Mouse (Mus musculus) cortical plate, adult 2 months (tissue): ENCODE measurements around the gene Gm11034. TPM values are rescaled to one million over a fixed set of nuclear protein-coding genes. Genes with fewer than 3 reads are reported as not detected.
A peak's percentile ranks its signal among the peaks of the same experiment; 100 is the strongest.

Source experiments
- H3K27ac ChIP-seq: fragments of 200-500 bp; 2 replicates; pipeline ENCODE4 v1.5.1; 2012; ENCODE audit warnings: low read length, control low read depth, inconsistent platforms; ENCODE audit not compliant: insufficient read depth
- H3K4me1 ChIP-seq: fragments of 200-500 bp; 2 replicates; pipeline ENCODE4 v1.6.1; 2011; ENCODE audit warnings: low read length; ENCODE audit not compliant: control insufficient read depth, insufficient read depth
- H3K4me3 ChIP-seq: fragments of 200-500 bp; 2 replicates; pipeline ENCODE4 v1.5.1; 2011; ENCODE audit warnings: mild to moderate bottlenecking, low read length, control low read depth; ENCODE audit not compliant: insufficient read depth
- CTCF ChIP-seq: fragments of 200-500 bp; IDR thresholded peaks from 2 replicates; pipeline ENCODE4 v1.5.1; 2011; ENCODE audit warnings: mild to moderate bottlenecking, control low read depth, low read length; ENCODE audit not compliant: insufficient read depth; ENCODE audit errors: extremely low read depth
- POLR2A ChIP-seq: fragments of 200-500 bp; IDR thresholded peaks from 2 replicates; pipeline ENCODE4 v1.6.1; 2011; ENCODE audit warnings: mild to moderate bottlenecking, low read length, control low read depth; ENCODE audit not compliant: insufficient read depth; ENCODE audit errors: extremely low read depth
- polyA plus RNA-seq: library from polyadenylated mRNA; depleted of rRNA; stranded (reverse); fragments of >200 nt; gene quantifications from 2 replicates; pipeline ENCODE4 v1.2.3, GENCODE M21; 2012

Gene Gm11034
- polyA plus RNA-seq, 1 experiment, result not detected

DNA sequence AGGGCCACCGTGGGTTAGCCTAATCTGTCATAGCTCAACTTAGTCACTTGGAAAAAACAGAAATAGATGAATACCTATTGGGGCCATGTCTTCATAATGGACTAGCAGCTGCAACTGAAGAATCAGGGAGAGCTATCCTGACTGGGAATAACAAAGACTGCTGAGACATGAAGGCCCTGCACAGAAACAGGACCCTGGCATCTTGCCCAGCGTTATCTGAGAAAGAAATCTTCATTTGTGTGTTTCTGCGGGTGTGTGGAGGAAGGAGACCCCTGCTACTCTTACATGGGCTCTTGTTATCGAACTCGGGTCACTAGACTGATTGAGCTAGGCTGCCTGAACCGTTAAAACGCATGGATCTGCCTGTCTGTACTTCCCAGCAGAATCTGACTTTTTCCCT is 27.5 kb upstream of the Gm11034 start:
- no peak for TF ChIP-seq POLR2A
- TF ChIP-seq CTCF, result no peak
- no peak overlapping the region for H3K27ac ChIP-seq
- H3K4me3 ChIP-seq, result peak overlapping the region; percentile 80
- peaks cover 6% of the 10 kb centered on the region; the same call in 1 of the 2 replicates for H3K4me1 ChIP-seq

DNA sequence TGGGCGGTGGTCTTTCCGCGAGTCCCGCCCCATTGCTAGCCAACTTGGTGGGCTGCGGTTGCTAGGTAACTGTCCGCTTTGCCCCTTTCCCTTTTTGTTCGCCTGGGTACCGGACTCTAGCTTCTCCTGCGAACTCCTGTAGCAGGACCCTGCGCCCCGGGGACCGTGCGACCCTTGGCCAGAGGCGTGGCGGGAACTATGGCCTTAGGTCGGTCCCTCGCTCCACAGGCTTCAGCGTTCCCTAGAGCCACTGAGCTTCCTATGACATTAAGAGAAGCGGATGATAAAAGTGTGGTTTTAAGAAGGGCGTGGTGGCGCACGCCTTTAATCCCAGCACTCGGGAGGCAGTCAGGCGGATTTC is 26.9 kb upstream of the Gm11034 start:
- TF ChIP-seq POLR2A, result 0 out of 2 replicates have a peak, but pooled peaks have one; percentile 2
- TF ChIP-seq CTCF, result no peak
- H3K4me1 ChIP-seq, result peaks cover 6% of the 10 kb centered on the region; the same call in 1 of the 2 replicates
- H3K27ac ChIP-seq, result peak overlapping the region; percentile 86
- H3K4me3 ChIP-seq, result peak overlapping the region; percentile 80

DNA sequence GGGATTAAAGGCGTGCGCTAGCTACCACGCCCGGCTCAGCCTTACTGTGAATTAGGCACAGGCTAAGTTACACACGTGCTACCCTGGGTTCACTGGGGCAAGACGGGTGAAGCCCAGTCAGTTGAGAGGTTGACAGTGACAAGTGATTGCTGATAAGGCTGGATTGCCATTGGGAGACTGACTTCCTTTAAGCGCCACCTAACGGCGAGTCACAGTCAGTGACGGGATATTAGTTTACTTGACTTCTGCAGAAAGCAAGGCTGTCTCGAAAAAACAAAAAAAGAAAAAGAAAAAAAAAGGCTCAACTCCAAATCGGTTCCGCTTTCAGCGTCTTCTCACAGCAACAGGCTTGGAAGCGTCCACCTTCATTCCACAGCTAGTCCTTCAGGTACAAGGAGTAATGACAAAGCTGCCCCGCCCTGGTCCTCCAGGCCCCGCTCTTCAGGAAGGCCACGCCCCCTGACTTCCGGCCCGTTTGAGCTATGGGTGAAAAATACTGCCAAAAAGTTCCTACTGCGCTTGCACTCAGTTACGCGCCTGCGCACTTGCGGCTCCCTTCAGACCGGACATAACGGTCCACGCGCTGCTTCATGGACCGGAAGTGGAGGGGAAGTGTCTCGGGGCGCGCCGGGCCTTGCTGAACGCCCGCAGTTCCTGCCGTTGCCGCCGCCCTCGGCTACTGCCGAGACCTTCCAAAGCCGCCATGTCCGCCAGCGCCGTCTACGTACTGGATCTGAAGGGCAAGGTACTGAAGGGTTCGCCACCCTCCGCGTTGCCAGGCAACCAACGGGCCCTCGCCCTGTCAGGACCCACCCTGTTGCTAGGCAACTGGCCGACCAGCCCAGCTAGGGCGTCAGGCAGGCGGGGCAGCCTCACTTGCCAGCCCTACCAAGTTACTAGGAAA is 26.3 kb upstream of the Gm11034 start, which contains the start of gene Ap1m1:
Ap1m1 (plus strand) TSS at position 520 of the 904 bp plus-strand sequence.
- peak within 1 kb of the TSS; percentile 86 for H3K27ac ChIP-seq
- TF ChIP-seq POLR2A (no peak; the same call in 1 of the 2 replicates), CTCF (peak; percentile 77)
- H3K4me3 ChIP-seq, result peak within 1 kb of the TSS; percentile 80
- H3K4me1 ChIP-seq, result peaks cover 6% of the 10 kb centered on the region; the same call in 1 of the 2 replicates

DNA sequence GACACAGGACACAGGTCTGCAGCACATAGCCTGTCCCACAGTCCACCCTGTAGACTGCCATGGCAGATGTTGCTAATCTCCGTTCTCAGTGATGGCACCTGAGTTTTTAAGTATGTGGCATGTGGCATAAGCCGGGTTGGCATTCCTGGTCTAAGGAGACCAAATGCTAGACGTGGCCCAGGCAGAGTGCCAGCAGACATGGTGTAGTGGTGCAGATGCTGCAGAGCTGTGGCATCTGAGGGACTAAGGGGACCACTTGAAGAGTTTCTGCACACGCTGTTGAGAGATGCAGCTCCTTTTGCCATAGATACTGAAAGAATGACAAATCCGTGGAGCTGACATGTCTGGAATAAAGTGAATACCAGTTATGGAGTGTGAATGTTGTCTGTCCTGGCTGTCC is 9.2 kb upstream of the Gm11034 start:
- TF ChIP-seq POLR2A, result no peak
- no peak for TF ChIP-seq CTCF
- Histone ChIP-seq H3K4me1 (peaks cover 7% of the 10 kb centered on the region), H3K4me3 (no peak overlapping the region), H3K27ac (no peak overlapping the region)

DNA sequence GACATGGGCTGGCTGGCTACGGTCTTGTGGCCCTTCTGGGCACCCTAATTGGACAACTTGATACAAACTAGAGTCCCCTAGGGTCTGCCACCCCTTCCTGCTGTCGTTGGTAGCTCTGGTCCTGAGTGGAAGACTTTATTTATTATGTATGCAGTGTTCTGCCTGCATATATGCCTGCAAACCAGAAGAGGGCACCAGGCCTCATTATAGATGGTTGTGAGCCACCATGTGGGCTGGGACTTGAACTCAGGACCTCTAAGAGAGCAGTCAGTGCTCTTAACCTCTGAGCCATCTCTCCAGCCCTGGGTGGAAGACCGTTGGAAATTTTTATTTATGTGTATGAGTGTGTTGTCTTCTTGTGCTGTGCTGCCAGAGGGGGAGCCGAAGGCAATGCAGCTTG is 7.3 kb upstream of the Gm11034 start:
- no peak overlapping the region for H3K27ac ChIP-seq
- H3K4me3 ChIP-seq, result peak overlapping the region; percentile 89; the same call in 1 of the 2 replicates
- no peak for TF ChIP-seq POLR2A
- no peak for TF ChIP-seq CTCF
- H3K4me1 ChIP-seq, result peaks cover 7% of the 10 kb centered on the region

DNA sequence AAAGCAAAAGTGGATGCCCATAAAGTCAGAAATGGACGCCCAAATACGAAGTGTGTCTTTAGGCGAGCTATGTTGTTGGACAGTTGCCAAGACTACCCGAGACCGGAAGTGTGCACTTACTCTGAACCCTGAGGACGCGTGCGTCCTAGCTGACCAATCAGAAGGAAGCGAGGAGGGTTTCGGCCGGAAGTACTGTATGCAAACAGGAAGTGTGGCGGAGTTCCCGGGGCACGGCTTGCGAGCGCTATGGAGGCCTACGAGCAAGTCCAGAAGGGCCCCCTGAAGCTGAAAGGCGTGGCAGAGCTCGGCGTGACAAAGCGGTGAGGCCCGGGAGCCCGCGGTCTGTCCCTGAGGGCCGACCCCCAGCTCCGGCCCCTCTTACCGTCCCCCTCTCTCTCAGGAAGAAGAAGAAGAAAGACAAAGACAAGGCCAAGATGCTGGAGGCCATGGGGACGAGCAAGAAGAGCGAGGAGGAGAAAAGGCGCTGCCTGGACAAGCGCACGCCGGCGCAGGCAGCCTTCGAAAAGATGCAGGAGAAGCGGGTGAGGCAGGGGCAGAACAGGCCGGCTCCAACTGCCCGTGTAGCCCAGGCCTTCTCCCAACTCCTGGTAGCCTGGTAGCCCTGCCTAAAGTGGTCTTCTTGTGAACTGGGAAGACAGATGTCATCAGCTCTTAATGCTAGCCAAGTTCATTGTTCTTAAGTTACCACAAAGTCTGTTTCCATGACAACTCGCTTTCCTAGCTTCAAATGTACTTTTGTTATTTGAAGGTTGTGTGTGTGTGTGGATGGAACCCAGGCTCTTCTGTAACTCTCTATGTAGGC is 6.3 kb upstream of the Gm11034 start, which contains the start of gene Fam32a:
Fam32a (plus strand) TSS at position 190 of the 823 bp plus-strand sequence.
- TF ChIP-seq CTCF (no peak), POLR2A (peak; percentile 57; the same call in 1 of the 2 replicates)
- Histone ChIP-seq H3K4me3 (peak within 1 kb of the TSS; percentile 89), H3K27ac (0 out of 2 replicates have a peak within 1 kb of the TSS, but pooled peaks have one; percentile 16), H3K4me1 (peaks cover 7% of the 10 kb centered on the region)

DNA sequence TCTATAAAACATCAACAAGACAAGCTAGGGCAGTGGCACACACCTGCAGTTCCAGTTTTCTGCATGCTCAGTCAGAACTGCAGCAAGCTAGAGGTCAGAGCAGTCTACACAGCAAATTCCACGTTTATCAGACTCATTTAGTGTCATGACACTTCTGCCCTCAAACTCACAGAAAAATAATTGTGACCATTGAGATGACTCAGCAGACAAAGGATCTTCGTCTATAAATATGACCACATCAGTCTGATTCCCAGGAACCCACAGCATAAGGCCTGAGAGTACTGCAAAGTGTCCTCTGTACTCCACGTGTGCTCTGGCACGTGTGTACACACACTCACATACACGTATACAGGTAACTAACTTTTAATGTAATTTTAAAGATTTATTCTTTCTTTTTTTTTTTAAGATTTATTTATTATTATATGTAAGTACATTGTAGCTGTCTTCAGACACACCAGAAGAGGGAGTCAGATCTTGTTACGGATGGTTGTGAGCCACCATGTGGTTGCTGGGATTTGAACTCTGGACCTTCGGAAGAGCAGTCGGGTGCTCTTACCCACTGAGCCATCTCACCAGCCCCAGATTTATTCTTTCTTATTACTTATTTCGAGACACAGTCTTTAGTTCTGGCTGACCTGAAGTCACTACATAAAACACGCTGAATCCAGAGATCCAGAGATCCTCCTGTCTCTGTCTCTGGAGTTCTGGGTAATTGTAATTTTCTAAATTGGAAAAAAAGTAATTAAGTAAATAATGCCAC is 5.5 kb upstream of the Gm11034 start:
- H3K4me3 ChIP-seq, result peak overlapping the region; percentile 89; the same call in 1 of the 2 replicates
- no peak for TF ChIP-seq CTCF
- no peak for TF ChIP-seq POLR2A
- no peak overlapping the region for H3K27ac ChIP-seq
- peaks cover 7% of the 10 kb centered on the region for H3K4me1 ChIP-seq

DNA sequence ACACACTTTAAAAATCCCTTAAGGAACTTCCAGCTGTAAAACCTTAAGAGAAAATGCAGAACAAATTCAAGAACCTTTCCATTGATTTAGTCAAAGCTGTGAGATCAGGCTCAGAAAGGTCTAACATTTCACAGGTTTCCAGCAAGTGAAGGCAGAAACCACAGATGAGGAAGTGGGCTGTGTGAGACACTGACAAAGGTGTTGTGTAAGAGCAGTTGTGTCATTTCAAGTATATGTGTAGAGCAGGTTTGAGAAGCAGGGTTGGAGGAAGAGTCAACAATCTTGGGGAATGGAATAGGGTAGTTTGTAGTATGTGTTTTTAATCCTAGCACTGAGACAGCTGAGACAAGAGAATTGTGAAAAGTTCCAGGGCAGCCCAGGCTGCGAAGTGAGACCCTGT is 2.4 kb upstream of the Gm11034 start:
- Histone ChIP-seq H3K4me1 (peaks cover 7% of the 10 kb centered on the region), H3K4me3 (no peak overlapping the region), H3K27ac (no peak overlapping the region)
- TF ChIP-seq POLR2A, result no peak
- no peak for TF ChIP-seq CTCF
